Mouse (Mus musculus): Measurements from ENCODE around the gene Nup210.

Gene Nup210

GRCm38 (mm10) chr6:91116244-91117145, at the start of gene Nup210:
TSS of gene Nup210 (minus strand) at chr6:91116829.
- DNase-seq (ENCODE audit: low spot score in 2 of 2) = peak; percentile 95 to 96

- DNase-seq (ENCODE audit: low spot score in 2 of 2) = peak; percentile 83 to 92
These were observed 48.6 kb upstream of the Nup210 start for GRCm38 (mm10) chr6:91165210-91165609.

- no peak for DNase-seq (ENCODE audit: low spot score in 2 of 2)
These were observed 48.0 kb upstream of the Nup210 start for GRCm38 (mm10) chr6:91164584-91164983.

GRCm38 (mm10) chr6:91163195-91163911, 46.7 kb upstream of the Nup210 start:
- DNase-seq (ENCODE audit: low spot score in 2 of 2) = peak; percentile 76

- no peak for DNase-seq (ENCODE audit: low spot score in 2 of 2)
These were observed 45.7 kb upstream of the Nup210 start for GRCm38 (mm10) chr6:91162314-91162713.

GRCm38 (mm10) chr6:91161506-91162235, 45.0 kb upstream of the Nup210 start:
- DNase-seq (ENCODE audit: low spot score in 2 of 2) = no peak

GRCm38 (mm10) chr6:91160976-91161375, 44.3 kb upstream of the Nup210 start:
- DNase-seq (ENCODE audit: low spot score in 2 of 2) = no peak

- no peak for DNase-seq (ENCODE audit: low spot score in 2 of 2)
These were observed 43.8 kb upstream of the Nup210 start for GRCm38 (mm10) chr6:91160399-91160798.

GRCm38 (mm10) chr6:91159047-91159446, 42.4 kb upstream of the Nup210 start:
- no peak for DNase-seq (ENCODE audit: low spot score in 2 of 2)

- DNase-seq (ENCODE audit: low spot score in 2 of 2) = no peak
These were observed 40.6 kb upstream of the Nup210 start for GRCm38 (mm10) chr6:91157237-91157570.

- DNase-seq (ENCODE audit: low spot score in 2 of 2) = peak; percentile 92 to 94
These were observed 40.1 kb upstream of the Nup210 start, which contains the start of gene Hdac11 for GRCm38 (mm10) chr6:91156554-91157236. TSS of gene Hdac11 (plus strand) at chr6:91156665.

GRCm38 (mm10) chr6:91156062-91156461, 39.4 kb upstream of the Nup210 start:
- no peak for DNase-seq (ENCODE audit: low spot score in 2 of 2)

GRCm38 (mm10) chr6:91155286-91155685, 38.7 kb upstream of the Nup210 start:
- no peak for DNase-seq (ENCODE audit: low spot score in 2 of 2)

GRCm38 (mm10) chr6:91154685-91155084, 38.1 kb upstream of the Nup210 start:
- no peak for DNase-seq (ENCODE audit: low spot score in 2 of 2)

- DNase-seq (ENCODE audit: low spot score in 2 of 2) = no peak
These were observed 37.0 kb upstream of the Nup210 start for GRCm38 (mm10) chr6:91153549-91154064.

- DNase-seq (ENCODE audit: low spot score in 2 of 2) = no peak
These were observed 36.4 kb upstream of the Nup210 start for GRCm38 (mm10) chr6:91152892-91153548.

- no peak for DNase-seq (ENCODE audit: low spot score in 2 of 2)
These were observed 30.6 kb upstream of the Nup210 start for GRCm38 (mm10) chr6:91147152-91147770.

GRCm38 (mm10) chr6:91146443-91147151, 30.0 kb upstream of the Nup210 start:
- DNase-seq (ENCODE audit: low spot score in 2 of 2) = no peak

- no peak for DNase-seq (ENCODE audit: low spot score in 2 of 2)
These were observed 28.9 kb upstream of the Nup210 start for GRCm38 (mm10) chr6:91145572-91145971.

- no peak for DNase-seq (ENCODE audit: low spot score in 2 of 2)
These were observed 28.4 kb upstream of the Nup210 start for GRCm38 (mm10) chr6:91145056-91145455.
